Mouse (Mus musculus): ENCODE results near the gene Prdm10. TPM values are rescaled to one million over a fixed set of nuclear protein-coding genes. Genes with fewer than 3 reads are reported as not detected.

Gene Prdm10
- polyA plus RNA-seq, 1 experiment = 5.1 TPM

DNA sequence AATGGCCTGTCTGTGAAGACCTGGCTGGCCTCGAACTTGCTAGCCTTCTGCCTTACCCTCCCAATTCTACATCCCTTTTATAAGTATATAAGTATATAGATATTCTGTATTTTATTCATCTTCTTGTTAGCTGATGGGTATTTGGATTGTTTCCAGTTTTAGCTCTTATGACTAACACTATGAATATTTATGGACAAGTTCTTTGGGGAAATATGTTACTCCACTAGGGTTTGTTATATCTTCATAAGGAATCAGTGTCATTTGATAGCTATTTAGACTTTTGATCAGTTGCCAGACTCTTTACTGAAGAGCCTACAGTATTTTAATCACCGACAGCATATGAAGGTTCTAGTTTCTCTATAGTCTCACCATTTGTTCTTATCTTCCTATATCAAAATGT is 15.0 kb downstream of the Prdm10 start:
- Histone ChIP-seq H3K27ac (ENCODE audit: control insufficient read depth, insufficient read depth, low read depth, low read length) (no peak overlapping the region), H3K4me1 (ENCODE audit: control insufficient read depth, insufficient read depth, low read length) (no peaks in the 10 kb centered on the region), H3K4me3 (ENCODE audit: control insufficient read depth, low read depth, low read length) (no peak overlapping the region), H3K36me3 (ENCODE audit: control insufficient read depth, insufficient read depth, low read length) (no peaks in the 10 kb centered on the region), H3K27me3 (ENCODE audit: control insufficient read depth, insufficient read depth, low read length) (no peaks in the 10 kb centered on the region)
- TF ChIP-seq POLR2A (IDR thresholded peaks at IDR 0.05; ENCODE audit: control insufficient read depth, low read depth, low read length) (no peak), CTCF (IDR thresholded peaks at IDR 0.05; ENCODE audit: control insufficient read depth, insufficient read depth, insufficient replicate concordance, low read depth, low read length) (no peak)

DNA sequence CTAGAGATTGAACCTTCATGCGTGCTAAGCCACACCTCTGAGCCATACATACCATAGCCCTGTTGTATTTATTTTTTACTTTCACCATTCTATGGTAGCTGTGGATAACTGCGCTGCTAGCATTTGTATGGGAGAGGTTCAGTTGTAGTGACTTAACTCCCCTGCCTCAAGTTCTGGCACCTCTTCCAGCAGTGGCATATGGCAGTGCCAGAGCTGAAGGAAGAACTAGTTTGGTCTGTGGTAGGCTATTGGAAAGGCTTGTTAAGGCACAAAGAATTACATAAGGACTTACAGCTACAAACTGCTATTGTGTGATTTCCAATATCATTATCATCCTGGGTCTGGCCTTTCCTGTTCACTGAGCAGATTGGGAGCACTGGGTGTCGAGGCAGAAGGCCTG is 16.0 kb downstream of the Prdm10 start:
- TF ChIP-seq POLR2A (IDR thresholded peaks at IDR 0.05; ENCODE audit: control insufficient read depth, low read depth, low read length) (no peak), CTCF (IDR thresholded peaks at IDR 0.05; ENCODE audit: control insufficient read depth, insufficient read depth, insufficient replicate concordance, low read depth, low read length) (no peak)
- H3K27me3 ChIP-seq (ENCODE audit: control insufficient read depth, insufficient read depth, low read length) = no peaks in the 10 kb centered on the region
- H3K4me1 ChIP-seq (ENCODE audit: control insufficient read depth, insufficient read depth, low read length) = no peaks in the 10 kb centered on the region
- no peak overlapping the region for H3K4me3 ChIP-seq (ENCODE audit: control insufficient read depth, low read depth, low read length)
- no peak overlapping the region for H3K27ac ChIP-seq (ENCODE audit: control insufficient read depth, insufficient read depth, low read depth, low read length)
- no peaks in the 10 kb centered on the region for H3K36me3 ChIP-seq (ENCODE audit: control insufficient read depth, insufficient read depth, low read length)

DNA sequence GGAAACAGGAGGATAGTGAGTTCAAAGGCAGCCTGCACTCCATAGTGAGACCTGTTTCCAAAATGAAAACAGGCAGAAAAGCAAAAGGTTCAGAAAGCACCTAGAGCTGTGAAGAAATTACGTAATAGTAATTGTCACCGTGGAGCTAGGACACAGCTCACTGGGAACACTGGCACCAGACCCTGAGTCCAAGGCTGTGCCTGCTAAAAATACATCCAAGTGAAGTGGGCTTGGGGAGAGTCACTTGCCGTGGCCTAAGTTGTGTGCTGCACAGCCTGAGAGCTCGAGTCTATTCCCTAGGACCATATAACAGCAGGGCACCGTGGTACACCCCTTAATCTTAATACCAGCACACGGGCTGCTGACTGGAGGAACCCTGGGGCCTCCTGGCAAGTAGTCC is 18.4 kb downstream of the Prdm10 start:
- Histone ChIP-seq H3K27me3 (ENCODE audit: control insufficient read depth, insufficient read depth, low read length) (no peaks in the 10 kb centered on the region), H3K36me3 (ENCODE audit: control insufficient read depth, insufficient read depth, low read length) (no peaks in the 10 kb centered on the region), H3K27ac (ENCODE audit: control insufficient read depth, insufficient read depth, low read depth, low read length) (no peak overlapping the region), H3K4me3 (ENCODE audit: control insufficient read depth, low read depth, low read length) (no peak overlapping the region), H3K4me1 (ENCODE audit: control insufficient read depth, insufficient read depth, low read length) (no peaks in the 10 kb centered on the region; the same call in 1 of the 2 replicates)
- TF ChIP-seq POLR2A (IDR thresholded peaks at IDR 0.05; ENCODE audit: control insufficient read depth, low read depth, low read length) (no peak), CTCF (IDR thresholded peaks at IDR 0.05; ENCODE audit: control insufficient read depth, insufficient read depth, insufficient replicate concordance, low read depth, low read length) (no peak)

DNA sequence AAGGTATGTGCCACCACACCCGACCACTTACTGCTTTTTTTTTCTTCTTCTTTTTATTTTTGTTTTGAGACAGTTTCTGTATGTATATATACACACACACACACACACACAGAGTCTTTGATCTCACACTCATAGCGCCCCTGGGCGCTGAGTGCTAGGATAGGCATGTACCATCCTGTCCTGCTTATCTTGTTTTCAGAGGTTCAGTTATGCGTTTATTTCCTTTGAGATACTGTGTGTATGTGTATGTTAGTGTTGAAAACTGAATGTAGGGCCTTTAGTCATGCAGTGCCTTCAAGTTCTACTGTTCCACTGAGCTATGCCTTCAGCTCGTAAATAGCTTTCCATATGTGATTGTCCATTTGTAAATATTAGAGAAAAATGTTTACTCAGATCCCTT is 20.2 kb downstream of the Prdm10 start:
- no peak for TF ChIP-seq CTCF (IDR thresholded peaks at IDR 0.05; ENCODE audit: control insufficient read depth, insufficient read depth, insufficient replicate concordance, low read depth, low read length)
- TF ChIP-seq POLR2A (IDR thresholded peaks at IDR 0.05; ENCODE audit: control insufficient read depth, low read depth, low read length) = no peak
- H3K36me3 ChIP-seq (ENCODE audit: control insufficient read depth, insufficient read depth, low read length) = no peaks in the 10 kb centered on the region

DNA sequence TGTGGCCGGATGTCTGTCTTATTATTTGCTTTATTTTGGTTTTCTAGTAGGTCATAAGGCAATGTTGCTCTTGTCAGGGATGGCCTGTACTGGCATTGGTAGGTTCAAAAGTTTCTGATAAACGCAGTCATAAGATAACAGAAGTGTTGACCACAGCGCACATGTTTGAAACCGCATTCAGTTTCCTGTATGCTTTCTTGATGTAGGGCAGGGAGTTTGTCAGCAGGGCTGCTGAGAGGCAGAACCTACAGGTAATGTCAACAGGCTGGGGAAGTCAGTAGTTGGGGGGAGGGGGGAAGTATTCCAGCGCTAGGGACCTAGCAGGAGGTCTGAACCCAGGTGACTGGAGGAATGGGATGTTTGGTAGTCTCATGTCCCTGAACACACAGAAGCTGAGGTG is 20.8 kb downstream of the Prdm10 start:
- no peaks in the 10 kb centered on the region for H3K36me3 ChIP-seq (ENCODE audit: control insufficient read depth, insufficient read depth, low read length)
- TF ChIP-seq POLR2A (IDR thresholded peaks at IDR 0.05; ENCODE audit: control insufficient read depth, low read depth, low read length) = no peak
- TF ChIP-seq CTCF (IDR thresholded peaks at IDR 0.05; ENCODE audit: control insufficient read depth, insufficient read depth, insufficient replicate concordance, low read depth, low read length) = no peak
- H3K27me3 ChIP-seq (ENCODE audit: control insufficient read depth, insufficient read depth, low read length) = no peaks in the 10 kb centered on the region
- peaks cover 2% of the 10 kb centered on the region for H3K4me1 ChIP-seq (ENCODE audit: control insufficient read depth, insufficient read depth, low read length)
- no peak overlapping the region for H3K4me3 ChIP-seq (ENCODE audit: control insufficient read depth, low read depth, low read length)
- no peak overlapping the region for H3K27ac ChIP-seq (ENCODE audit: control insufficient read depth, insufficient read depth, low read depth, low read length)

More for the DNA sequence above, 20.2 kb downstream of the Prdm10 start:
- Histone ChIP-seq H3K4me1 (ENCODE audit: control insufficient read depth, insufficient read depth, low read length) (peaks cover under 1% of the 10 kb centered on the region), H3K27me3 (ENCODE audit: control insufficient read depth, insufficient read depth, low read length) (no peaks in the 10 kb centered on the region), H3K4me3 (ENCODE audit: control insufficient read depth, low read depth, low read length) (no peak overlapping the region), H3K27ac (ENCODE audit: control insufficient read depth, insufficient read depth, low read depth, low read length) (no peak overlapping the region)

- TF ChIP-seq POLR2A (IDR thresholded peaks at IDR 0.05; ENCODE audit: control insufficient read depth, low read depth, low read length) (no peak), CTCF (IDR thresholded peaks at IDR 0.05; ENCODE audit: control insufficient read depth, insufficient read depth, insufficient replicate concordance, low read depth, low read length) (no peak)
- H3K27me3 ChIP-seq (ENCODE audit: control insufficient read depth, insufficient read depth, low read length) = no peaks in the 10 kb centered on the region
- H3K27ac ChIP-seq (ENCODE audit: control insufficient read depth, insufficient read depth, low read depth, low read length) = no peak overlapping the region
- H3K36me3 ChIP-seq (ENCODE audit: control insufficient read depth, insufficient read depth, low read length) = no peaks in the 10 kb centered on the region
- no peak overlapping the region for H3K4me3 ChIP-seq (ENCODE audit: control insufficient read depth, low read depth, low read length)
- H3K4me1 ChIP-seq (ENCODE audit: control insufficient read depth, insufficient read depth, low read length) = peaks cover 2% of the 10 kb centered on the region
Measured at GRCm38 (mm10) chr9:31301526-31302311, 21.4 kb downstream of the Prdm10 start.

DNA sequence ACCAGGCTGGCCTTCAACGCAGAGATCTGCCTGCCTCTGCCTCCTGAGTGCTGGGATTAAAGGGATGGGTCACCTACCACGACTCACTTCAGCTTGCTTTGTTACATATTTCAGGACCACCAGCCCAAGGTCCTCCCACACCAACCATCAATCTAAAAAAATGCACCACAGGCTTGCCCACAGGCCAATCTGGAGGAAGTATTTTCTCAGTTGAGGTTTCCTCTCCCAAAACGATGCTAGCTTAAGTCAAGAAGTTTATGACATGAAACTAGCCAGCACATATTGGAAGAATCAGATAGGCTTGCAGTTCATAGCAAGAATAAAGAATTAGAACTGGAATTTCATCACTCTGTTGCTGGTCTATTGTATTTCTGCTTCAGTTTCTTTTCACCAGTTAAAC is 24.0 kb downstream of the Prdm10 start:
- no peak for TF ChIP-seq POLR2A (IDR thresholded peaks at IDR 0.05; ENCODE audit: control insufficient read depth, low read depth, low read length)
- no peak for TF ChIP-seq CTCF (IDR thresholded peaks at IDR 0.05; ENCODE audit: control insufficient read depth, insufficient read depth, insufficient replicate concordance, low read depth, low read length)
- Histone ChIP-seq H3K36me3 (ENCODE audit: control insufficient read depth, insufficient read depth, low read length) (no peaks in the 10 kb centered on the region), H3K4me3 (ENCODE audit: control insufficient read depth, low read depth, low read length) (no peak overlapping the region), H3K27me3 (ENCODE audit: control insufficient read depth, insufficient read depth, low read length) (no peaks in the 10 kb centered on the region), H3K4me1 (ENCODE audit: control insufficient read depth, insufficient read depth, low read length) (peaks cover 4% of the 10 kb centered on the region), H3K27ac (ENCODE audit: control insufficient read depth, insufficient read depth, low read depth, low read length) (no peak overlapping the region)
